Mouse (Mus musculus) gastrocnemius, postnatal 36 days (tissue): ENCODE data around the gene Cd59b. TPM values are rescaled to one million over a fixed set of nuclear protein-coding genes. Genes with fewer than 3 reads are reported as not detected.
"Not testable (repeated sequence)": the region's sequence is repeated elsewhere in the genome, so short reads cannot be mapped to it uniquely, and the experiment has no call there.

ENCODE experiments used
- DNase-seq, 2 experiments: peaks; one replicate each; pipeline ENCODE4 v3.0.0; 2022
- intact Hi-C: fragments of 180-260 bp; cut with DNase I; formaldehyde crosslinking; loops from one replicate; pipeline ENCODE4 v1.15.1; 2025
- total RNA-seq, 2 experiments: library from RNA; stranded (reverse); gene quantifications; 2 replicates each; pipeline ENCODE4 v1.2.3; 2021

Cd59b gene
- total RNA-seq, 2 experiments from 2014 or later = 1.6 to 2.9 TPM

GRCm38 (mm10) chr2:104060996-104061395 lies 8.7 kb upstream of the Cd59b start:
- no peak for DNase-seq
- intact Hi-C loops = no loop called here

- no peak for DNase-seq
- intact Hi-C loops = no loop called here
Observed at GRCm38 (mm10) chr2:104062665-104063064, 7.0 kb upstream of the Cd59b start.

GRCm38 (mm10) chr2:104064152-104064551 lies 5.5 kb upstream of the Cd59b start:
- no peak for DNase-seq
- intact Hi-C loops = no loop called here

- intact Hi-C loops, DNase-seq: not testable (repeated sequence)
Observed at GRCm38 (mm10) chr2:104065526-104065925, 4.1 kb upstream of the Cd59b start, which contains the start of gene Gm10912. TSS of gene Gm10912 (plus strand) at chr2:104065826.

GRCm38 (mm10) chr2:104068450-104068849 lies 1.2 kb upstream of the Cd59b start, which contains the start of gene Gm10799:
TSS of gene Gm10799 (minus strand) at chr2:104068550.
- DNase-seq = not testable (repeated sequence)
- intact Hi-C loops = loop anchor here (2.0 kb wide), 1 partner anchor 24 kb away; no protein-coding TSS in a partner anchor

GRCm38 (mm10) chr2:104078285-104078684 lies 8.6 kb downstream of the Cd59b start:
- intact Hi-C loops, DNase-seq: not testable (repeated sequence)

- intact Hi-C loops, DNase-seq: not testable (repeated sequence)
Observed at GRCm38 (mm10) chr2:104081436-104082050, 11.9 kb downstream of the Cd59b start.

- DNase-seq = no peak
- intact Hi-C loops = no loop called here
Observed at GRCm38 (mm10) chr2:104082474-104082873, 12.8 kb downstream of the Cd59b start.

GRCm38 (mm10) chr2:104084027-104084426 lies 14.4 kb downstream of the Cd59b start:
- DNase-seq, intact Hi-C loops: not testable (repeated sequence)

GRCm38 (mm10) chr2:104087562-104087961 lies 17.9 kb downstream of the Cd59b start:
- DNase-seq, intact Hi-C loops: not testable (repeated sequence)

- DNase-seq = no peak
- intact Hi-C loops = loop anchor here (2.0 kb wide), 1 partner anchor 25 kb away; the partner anchor contains the start of genes Cd59b and Gm10799
Observed at GRCm38 (mm10) chr2:104093305-104093704, 23.7 kb downstream of the Cd59b start.

- intact Hi-C loops = no loop called here
- DNase-seq = peak; percentile 66 to 72
Observed at GRCm38 (mm10) chr2:104095741-104096213, 26.1 kb downstream of the Cd59b start, which contains the start of gene Cd59a. TSS of gene Cd59a (plus strand) at chr2:104095801.

- DNase-seq = no peak
- intact Hi-C loops = no loop called here
Observed at GRCm38 (mm10) chr2:104096256-104096655, 26.6 kb downstream of the Cd59b start.

- DNase-seq, intact Hi-C loops: not testable (repeated sequence)
Observed at GRCm38 (mm10) chr2:104096796-104097195, 27.1 kb downstream of the Cd59b start.

- DNase-seq, intact Hi-C loops: not testable (repeated sequence)
Observed at GRCm38 (mm10) chr2:104097396-104097795, 27.7 kb downstream of the Cd59b start.

- DNase-seq = no peak
- intact Hi-C loops = no loop called here
Observed at GRCm38 (mm10) chr2:104098529-104099230, 29.0 kb downstream of the Cd59b start.

- intact Hi-C loops = no loop called here
- DNase-seq = no peak
Observed at GRCm38 (mm10) chr2:104099231-104099585, 29.6 kb downstream of the Cd59b start.

GRCm38 (mm10) chr2:104099946-104100345 lies 30.3 kb downstream of the Cd59b start:
- intact Hi-C loops = no loop called here
- no peak for DNase-seq

GRCm38 (mm10) chr2:104104800-104105199 lies 35.2 kb downstream of the Cd59b start:
- DNase-seq = no peak
- intact Hi-C loops = no loop called here

GRCm38 (mm10) chr2:104109021-104109420 lies 39.4 kb downstream of the Cd59b start:
- intact Hi-C loops, DNase-seq: not testable (repeated sequence)

- no peak for DNase-seq
- intact Hi-C loops = no loop called here
Observed at GRCm38 (mm10) chr2:104109528-104109927, 39.9 kb downstream of the Cd59b start.
